Mouse (Mus musculus) T-cell, adult 2 months (primary cell): ENCODE data around the gene Harbi1.
A peak's percentile ranks its signal among the peaks of the same experiment; 100 is the strongest.
"Not testable (repeated sequence)": the region's sequence is repeated elsewhere in the genome, so short reads cannot be mapped to it uniquely, and the experiment has no call there.

ENCODE experiments used
- DNase-seq: peaks from one replicate; pipeline ENCODE4 v3.0.0; 2022; ENCODE audit warnings: low spot score

The Harbi1 gene

DNA sequence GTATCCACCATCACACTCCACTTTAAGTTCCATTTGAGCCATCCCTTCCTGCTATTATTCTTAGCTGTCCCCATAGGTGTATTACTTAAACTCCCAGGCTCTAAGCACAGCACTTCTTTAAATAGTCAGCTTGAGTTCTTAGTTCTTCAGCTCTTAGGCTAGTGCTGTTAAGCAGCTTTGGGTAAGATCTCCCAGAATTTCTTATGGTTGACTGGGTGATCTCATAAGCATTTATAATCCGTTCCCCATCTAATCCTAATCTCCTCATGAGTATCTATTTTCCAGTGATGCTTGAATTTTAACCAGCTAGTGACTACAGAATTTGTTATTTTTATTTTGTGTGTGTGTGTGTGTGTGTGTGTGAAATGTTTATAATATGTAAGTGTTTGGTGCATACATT is 4.3 kb downstream of the Harbi1 start:
- DNase-seq, result no peak

DNA sequence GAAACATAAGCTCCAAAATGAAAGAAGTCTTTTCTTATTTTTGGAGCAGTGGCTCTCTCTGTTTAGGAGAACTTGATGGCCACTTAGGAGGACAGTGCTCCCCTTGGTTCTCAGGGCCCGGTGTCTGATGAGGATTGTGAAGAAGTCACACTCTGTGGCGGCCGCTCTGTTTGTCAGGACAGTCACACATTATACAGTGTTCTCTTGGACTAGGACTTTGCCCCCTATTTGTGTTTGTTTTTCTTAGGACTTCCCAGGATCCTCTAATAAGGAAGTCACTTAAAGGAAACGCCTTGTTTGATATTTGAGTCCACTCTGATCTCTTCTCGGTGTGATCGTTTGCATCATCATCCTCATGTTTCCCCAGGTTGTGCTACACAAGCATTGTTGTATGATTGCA is 7.6 kb downstream of the Harbi1 start:
- DNase-seq, result no peak

DNA sequence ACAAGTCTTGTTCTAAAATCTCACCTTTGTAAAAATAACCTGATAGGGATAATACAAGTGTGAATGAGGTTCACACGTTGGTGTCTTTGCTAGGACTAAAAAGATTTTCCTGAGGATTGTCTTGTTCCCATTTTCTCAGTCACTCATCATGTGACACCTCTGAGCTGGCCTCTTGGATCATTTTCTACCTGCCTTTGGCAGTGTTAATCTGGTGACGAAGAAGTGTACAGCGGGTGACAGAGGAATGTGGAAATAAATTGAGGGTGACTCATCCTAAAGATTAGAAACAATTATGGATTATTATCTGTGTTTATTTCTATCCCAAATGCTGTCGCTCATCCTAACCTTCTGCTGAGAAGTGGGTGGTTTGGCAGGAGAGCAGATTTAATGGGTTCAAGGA is 12.7 kb downstream of the Harbi1 start:
- DNase-seq, result no peak

DNA sequence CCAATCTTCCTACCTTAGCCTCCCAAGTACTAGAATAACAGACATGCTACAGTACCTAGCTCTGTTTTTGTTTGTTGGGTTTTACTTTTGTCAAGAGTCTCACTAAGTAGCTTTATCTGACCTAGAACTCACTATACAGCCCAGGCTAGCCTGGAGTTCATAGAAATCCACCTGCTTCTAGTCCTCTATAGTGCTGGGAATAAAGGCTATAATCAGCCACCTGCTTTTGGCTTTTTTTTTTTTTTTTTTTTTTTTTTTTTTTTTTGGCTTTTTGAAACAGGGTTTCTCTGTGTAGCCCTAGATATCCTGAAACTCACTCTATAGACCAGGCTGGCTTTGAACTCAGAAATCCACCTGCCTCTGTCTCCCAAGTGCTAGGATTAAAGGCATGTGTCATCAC is 13.3 kb downstream of the Harbi1 start:
- DNase-seq, result no peak

- no peak for DNase-seq
Measured at GRCm38 (mm10) chr2:91724716-91725115, 14.1 kb downstream of the Harbi1 start.

GRCm38 (mm10) chr2:91725476-91725875 is 14.8 kb downstream of the Harbi1 start:
- not testable (repeated sequence) for DNase-seq

GRCm38 (mm10) chr2:91727011-91727410 is 16.4 kb downstream of the Harbi1 start:
- DNase-seq, result no peak

- DNase-seq, result no peak
Measured at GRCm38 (mm10) chr2:91729571-91729970, 18.9 kb downstream of the Harbi1 start.

- DNase-seq, result peak; percentile 86
Measured at GRCm38 (mm10) chr2:91729971-91730821, 19.5 kb downstream of the Harbi1 start, which contains the start of gene Ambra1. Gene Ambra1, plus strand, starts transcription at chr2:91730134.

GRCm38 (mm10) chr2:91735221-91735620 is 24.6 kb downstream of the Harbi1 start:
- no peak for DNase-seq

GRCm38 (mm10) chr2:91739586-91739985 is 28.9 kb downstream of the Harbi1 start:
- no peak for DNase-seq

GRCm38 (mm10) chr2:91744686-91745085 is 34.0 kb downstream of the Harbi1 start:
- no peak for DNase-seq

GRCm38 (mm10) chr2:91749811-91750261 is 39.2 kb downstream of the Harbi1 start:
- DNase-seq, result no peak
